Mouse (Mus musculus) MEL (cell line): ENCODE data around the gene Itih3.

Experiments used
- CHD1 ChIP-seq: IDR thresholded peaks from 2 replicates; pipeline ENCODE4 v1.6.1; 2012; ENCODE audit warnings: low read depth, mild to moderate bottlenecking, inconsistent platforms, low read length, improper control_type of control experiment
- CTCF ChIP-seq, 3 experiments: IDR thresholded peaks in 2 of 3; conservative IDR thresholded peaks in 1 of 3; 2 replicates each; pipeline ENCODE4 v1.5.1; 2011 to 2012; ENCODE audit warnings: low read length in 3 of 3, low read depth in 2 of 3, mild to moderate bottlenecking in 2 of 3, improper control_type of control experiment in 1 of 3, inconsistent platforms in 1 of 3, mixed read lengths in 1 of 3, moderate library complexity in 1 of 3; ENCODE audit not compliant: control insufficient read depth in 1 of 3, insufficient read depth in 1 of 3, poor library complexity in 1 of 3, severe bottlenecking in 1 of 3
- GATA1 ChIP-seq: IDR thresholded peaks from 2 replicates; pipeline ENCODE4 v1.6.1; 2011; ENCODE audit warnings: low read depth, low read length, improper control_type of control experiment
- JUND ChIP-seq: IDR thresholded peaks from 2 replicates; pipeline ENCODE4 v1.6.1; 2011; ENCODE audit warnings: low read depth, mild to moderate bottlenecking, improper control_type of control experiment, low read length
- MEF2A ChIP-seq: IDR thresholded peaks from 2 replicates; pipeline ENCODE4 v1.6.1; 2014; ENCODE audit warnings: low read depth, mild to moderate bottlenecking, inconsistent platforms, low read length, improper control_type of control experiment; ENCODE audit not compliant: poor library complexity, insufficient replicate concordance, severe bottlenecking; ENCODE audit errors: extremely low read depth
- POLR2A ChIP-seq, 2 experiments: IDR thresholded peaks; 2 replicates each; pipeline ENCODE4 v1.6.1; 2011 to 2012; ENCODE audit warnings: low read length in 2 of 2, mild to moderate bottlenecking in 2 of 2, control low read depth in 1 of 2, improper control_type of control experiment in 1 of 2, low read depth in 1 of 2, moderate library complexity in 1 of 2; ENCODE audit not compliant: control insufficient read depth in 1 of 2, insufficient read depth in 1 of 2, poor library complexity in 1 of 2
- POLR2AphosphoS5 ChIP-seq: IDR thresholded peaks from 2 replicates; pipeline ENCODE4 v1.6.1; 2012; ENCODE audit warnings: low read depth, borderline replicate concordance, mild to moderate bottlenecking, inconsistent platforms, low read length, moderate library complexity, mixed read lengths
- RAD21 ChIP-seq: IDR thresholded peaks from 2 replicates; pipeline ENCODE4 v1.6.1; 2011; ENCODE audit warnings: mild to moderate bottlenecking, low read depth, low read length, improper control_type of control experiment

DNA sequence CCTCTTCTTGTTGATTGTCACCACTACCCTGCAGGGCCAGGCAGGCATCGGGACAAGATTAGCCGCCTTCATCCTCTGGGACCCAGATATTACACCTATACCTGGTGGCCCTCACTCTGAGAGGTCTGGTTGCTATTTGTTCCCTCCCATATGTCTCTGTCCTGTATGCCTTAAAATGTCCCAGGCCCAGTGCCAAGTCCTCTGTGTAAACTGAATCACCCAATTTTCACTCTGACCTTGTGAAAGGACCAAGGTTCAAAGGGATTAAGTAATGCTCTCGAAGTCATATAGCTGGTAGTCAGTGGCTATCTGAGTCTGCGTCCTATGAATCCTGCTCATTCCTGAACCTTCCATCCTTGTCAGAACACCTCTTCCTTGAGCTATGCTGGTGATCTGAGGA lies 6.8 kb upstream of the Itih3 start:
- no peak for TF ChIP-seq CTCF (IDR thresholded peaks at IDR 0.05 in 2 of 3, conservative IDR thresholded peaks at IDR 0.05 in 1 of 3; ENCODE audit: control insufficient read depth in 1 of 3, insufficient read depth in 1 of 3, low read depth in 2 of 3, low read length in 3 of 3, poor library complexity in 1 of 3, severe bottlenecking in 1 of 3)
- TF ChIP-seq GATA1, result no peak
- no peak for TF ChIP-seq RAD21
- no peak for TF ChIP-seq JUND
- TF ChIP-seq CHD1, result no peak
- TF ChIP-seq MEF2A, result no peak
- TF ChIP-seq POLR2A (IDR thresholded peaks at IDR 0.05; ENCODE audit: control insufficient read depth in 1 of 2, insufficient read depth in 1 of 2, low read depth in 1 of 2, low read length in 2 of 2, poor library complexity in 1 of 2), result no peak
- no peak for TF ChIP-seq POLR2AphosphoS5
